Mouse (Mus musculus) forebrain, embryonic 14.5 days (tissue): ENCODE measurements around the gene Hba-x. TPM values are rescaled to one million over a fixed set of nuclear protein-coding genes. Genes with fewer than 3 reads are reported as not detected.
"Not testable (repeated sequence)": the region's sequence is repeated elsewhere in the genome, so short reads cannot be mapped to it uniquely, and the experiment has no call there.

Source experiments
- ATAC-seq: fragments of 200-750 bp; cut with Nextera tagmentation; 2 replicates; pipeline ENCODE4 v1.8.0; 2017; ENCODE audit warnings: mild to moderate bottlenecking, moderate library complexity
- DNase-seq: peaks from one replicate; pipeline ENCODE4 v3.0.0-alpha.2; 2015; ENCODE audit warnings: low spot score
- H3K27ac ChIP-seq: fragments of 300-500 bp; sonication (generic); 2 replicates; pipeline ENCODE4 v1.5.1; 2014; ENCODE audit warnings: low read depth, mild to moderate bottlenecking, control low read depth, low read length, moderate library complexity
- H3K27me3 ChIP-seq: fragments of 300-500 bp; sonication (generic); replicated peaks from 2 replicates; pipeline ENCODE4 v1.6.1; 2014; ENCODE audit warnings: low read length, control low read depth, mixed read lengths; ENCODE audit not compliant: control insufficient read depth, insufficient read depth
- H3K36me3 ChIP-seq: fragments of 300-500 bp; sonication (generic); 2 replicates; pipeline ENCODE4 v1.6.1; 2014; ENCODE audit warnings: low read length, control low read depth; ENCODE audit not compliant: control insufficient read depth, insufficient read depth
- H3K4me1 ChIP-seq: fragments of 300-500 bp; sonication (generic); 2 replicates; pipeline ENCODE4 v1.6.1; 2014; ENCODE audit warnings: antibody characterized with exemption, low read length, control low read depth; ENCODE audit not compliant: control insufficient read depth, insufficient read depth
- H3K4me2 ChIP-seq: fragments of 300-500 bp; sonication (generic); 2 replicates; pipeline ENCODE4 v1.6.1; 2014; ENCODE audit warnings: mild to moderate bottlenecking, control low read depth, low read length
- H3K4me3 ChIP-seq: fragments of 300-500 bp; sonication (generic); 2 replicates; pipeline ENCODE4 v1.5.1; 2014; ENCODE audit warnings: low read depth, low read length, control low read depth
- H3K9ac ChIP-seq: fragments of 300-500 bp; sonication (generic); 2 replicates; pipeline ENCODE4 v1.6.1; 2014; ENCODE audit warnings: mild to moderate bottlenecking, low read length, control low read depth, moderate library complexity
- H3K9me3 ChIP-seq: fragments of 300-500 bp; sonication (generic); replicated peaks from 2 replicates; pipeline ENCODE4 v1.6.1; 2016; ENCODE audit warnings: low read length, control low read depth, mixed read lengths; ENCODE audit not compliant: control insufficient read depth
- WGBS: fragments of 180-500 bp; shearing (Covaris S2); extraction: QIAGEN DNeasy Blood & Tissue Kit; methylation state at CpG from one replicate; pipeline ENCODE4 v1.1.7; 2014; 5-methylcytosine and 5-hydroxymethylcytosine counted together
- polyA plus RNA-seq: library from polyadenylated mRNA; unstranded; fragments of >200 nt; fragmentation: Nextera tagmentation; extraction: Ambion mirVana; gene quantifications from 2 replicates; pipeline ENCODE4 v1.2.1, GENCODE M21; 2014

Hba-x gene
- polyA plus RNA-seq, 1 experiment from 2014 or later = 82.9 TPM

GRCm38 (mm10) chr11:32277736-32278457, 1.7 kb downstream of the Hba-x start:
- H3K9ac ChIP-seq = no peak overlapping the region
- DNase-seq = no peak
- WGBS = 78% methylated on average over 21 of the region's 21 CpGs

GRCm38 (mm10) chr11:32278458-32278957, 2.3 kb downstream of the Hba-x start:
- Histone ChIP-seq H3K27me3 (no peaks in the 10 kb centered on the region), H3K36me3 (no peaks in the 10 kb centered on the region), H3K9ac (no peak overlapping the region), H3K27ac (no peak overlapping the region), H3K9me3 (no peaks in the 10 kb centered on the region), H3K4me2 (no peak overlapping the region), H3K4me3 (no peak overlapping the region), H3K4me1 (no peaks in the 10 kb centered on the region)
- DNase-seq (no peak), ATAC-seq (no peak)
- 85% methylated on average over 12 of the region's 12 CpGs for WGBS

More at GRCm38 (mm10) chr11:32277736-32278457, 1.7 kb downstream of the Hba-x start:
- Histone ChIP-seq H3K9me3 (no peaks in the 10 kb centered on the region), H3K27me3 (no peaks in the 10 kb centered on the region), H3K4me2 (no peak overlapping the region), H3K27ac (no peak overlapping the region), H3K4me1 (no peaks in the 10 kb centered on the region), H3K4me3 (no peak overlapping the region), H3K36me3 (no peaks in the 10 kb centered on the region)
- ATAC-seq = no peak

- Histone ChIP-seq H3K4me1 (no peaks in the 10 kb centered on the region), H3K9ac (no peak overlapping the region), H3K4me2 (no peak overlapping the region), H3K36me3 (no peaks in the 10 kb centered on the region), H3K27me3 (no peaks in the 10 kb centered on the region), H3K27ac (no peak overlapping the region), H3K4me3 (no peak overlapping the region), H3K9me3 (no peaks in the 10 kb centered on the region)
- ATAC-seq (no peak), DNase-seq (no peak)
- WGBS = 74% methylated on average over 2 of the region's 2 CpGs
These were observed 4.4 kb downstream of the Hba-x start for GRCm38 (mm10) chr11:32280646-32281045.

- H3K36me3 ChIP-seq = no peaks in the 10 kb centered on the region
- no peak for ATAC-seq
- 87% methylated on average over 1 of the region's 1 CpGs for WGBS
These were observed 5.4 kb downstream of the Hba-x start for GRCm38 (mm10) chr11:32281416-32282144.

GRCm38 (mm10) chr11:32283091-32283777, 7.0 kb downstream of the Hba-x start, which contains the start of gene Hba-a1:
Hba-a1 (plus strand) TSS chr11:32283511.
- not testable (repeated sequence) for H3K4me3 ChIP-seq, DNase-seq, H3K36me3 ChIP-seq, H3K4me2 ChIP-seq, H3K9me3 ChIP-seq, H3K27me3 ChIP-seq, ATAC-seq, H3K27ac ChIP-seq, H3K4me1 ChIP-seq, H3K9ac ChIP-seq
- 67% methylated on average over 1 of the region's 5 CpGs for WGBS

More at GRCm38 (mm10) chr11:32281416-32282144, 5.4 kb downstream of the Hba-x start:
- Histone ChIP-seq H3K4me1 (no peaks in the 10 kb centered on the region), H3K4me3 (no peak overlapping the region), H3K9me3 (no peaks in the 10 kb centered on the region), H3K27ac (no peak overlapping the region), H3K4me2 (no peak overlapping the region), H3K9ac (no peak overlapping the region), H3K27me3 (no peaks in the 10 kb centered on the region)
- no peak for DNase-seq

- H3K9me3 ChIP-seq, DNase-seq, H3K4me1 ChIP-seq, H3K4me3 ChIP-seq, ATAC-seq, H3K4me2 ChIP-seq, H3K36me3 ChIP-seq, H3K9ac ChIP-seq, H3K27me3 ChIP-seq, H3K27ac ChIP-seq: not testable (repeated sequence)
- 83% methylated on average over 2 of the region's 2 CpGs for WGBS
These were observed 8.4 kb downstream of the Hba-x start for GRCm38 (mm10) chr11:32284582-32284981.

- Histone ChIP-seq H3K4me2 (no peak overlapping the region), H3K36me3 (no peaks in the 10 kb centered on the region), H3K9me3 (no peaks in the 10 kb centered on the region), H3K27ac (no peak overlapping the region), H3K27me3 (no peaks in the 10 kb centered on the region), H3K4me3 (no peak overlapping the region), H3K4me1 (no peaks in the 10 kb centered on the region), H3K9ac (no peak overlapping the region)
- no peak for ATAC-seq
- DNase-seq = no peak
- WGBS = 76% methylated on average over 7 of the region's 7 CpGs
These were observed 9.0 kb downstream of the Hba-x start for GRCm38 (mm10) chr11:32285031-32285775.

GRCm38 (mm10) chr11:32285887-32286286, 9.7 kb downstream of the Hba-x start:
- H3K27me3 ChIP-seq, DNase-seq, H3K27ac ChIP-seq, H3K36me3 ChIP-seq, H3K9ac ChIP-seq, H3K4me3 ChIP-seq, H3K4me2 ChIP-seq, H3K4me1 ChIP-seq, H3K9me3 ChIP-seq, ATAC-seq: not testable (repeated sequence)
